Mouse (Mus musculus) testis, postnatal 14 days (tissue): ENCODE data around the gene Shroom1.
"Not testable (repeated sequence)": the region's sequence is repeated elsewhere in the genome, so short reads cannot be mapped to it uniquely, and the experiment has no call there.

Source experiments
- DNase-seq: peaks from one replicate; pipeline ENCODE4 v3.0.0; 2021; ENCODE audit warnings: low spot score

Shroom1 gene

GRCm38 (mm10) chr11:53456474-53457371 is at the start of gene Shroom1, which contains the start of gene Gm10447:
Gene Shroom1 (plus strand): TSS chr11:53457205.
Gene Gm10447 (minus strand): TSS chr11:53457110.
- no peak for DNase-seq

GRCm38 (mm10) chr11:53411738-53412137 is 45.3 kb upstream of the Shroom1 start:
- DNase-seq, result no peak

DNA sequence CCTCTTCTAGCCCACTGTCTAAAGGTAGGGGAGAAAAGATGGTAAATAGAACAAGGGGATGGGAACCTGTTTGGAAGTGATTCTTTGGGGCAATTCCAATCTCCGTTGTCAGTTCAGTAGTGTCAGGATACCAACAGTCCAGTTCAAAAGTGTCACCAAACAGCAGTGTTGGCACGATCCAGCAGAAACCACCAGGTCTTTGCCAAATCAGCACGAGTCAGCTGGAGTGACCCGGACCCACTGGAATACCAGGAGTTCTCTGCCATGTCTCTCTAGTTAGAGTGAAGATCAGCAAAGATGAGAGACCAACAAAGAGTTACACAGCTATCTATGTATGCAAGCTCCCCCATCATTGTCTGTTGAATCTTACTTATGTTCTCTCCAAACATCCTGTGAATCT is 43.1 kb upstream of the Shroom1 start:
- DNase-seq, result no peak

DNA sequence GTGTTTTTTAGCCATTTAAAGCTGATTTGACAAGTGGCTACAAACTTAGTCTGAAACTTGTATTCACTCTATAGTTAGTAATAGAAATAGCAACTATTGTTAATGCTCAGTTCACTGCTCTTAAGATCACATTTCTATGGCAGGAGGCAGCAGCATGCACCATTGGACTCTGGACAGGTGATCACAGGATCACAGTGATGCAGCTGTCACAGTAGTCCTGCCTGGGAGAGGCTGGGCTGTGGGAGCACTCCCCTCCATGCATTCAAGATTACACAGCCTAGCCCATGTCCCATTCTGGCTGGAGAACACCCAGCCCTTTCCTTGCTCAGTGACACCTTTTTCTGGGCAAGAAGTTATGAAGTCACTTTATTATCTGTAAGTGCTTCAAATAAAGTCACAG is 39.0 kb upstream of the Shroom1 start:
- no peak for DNase-seq

DNA sequence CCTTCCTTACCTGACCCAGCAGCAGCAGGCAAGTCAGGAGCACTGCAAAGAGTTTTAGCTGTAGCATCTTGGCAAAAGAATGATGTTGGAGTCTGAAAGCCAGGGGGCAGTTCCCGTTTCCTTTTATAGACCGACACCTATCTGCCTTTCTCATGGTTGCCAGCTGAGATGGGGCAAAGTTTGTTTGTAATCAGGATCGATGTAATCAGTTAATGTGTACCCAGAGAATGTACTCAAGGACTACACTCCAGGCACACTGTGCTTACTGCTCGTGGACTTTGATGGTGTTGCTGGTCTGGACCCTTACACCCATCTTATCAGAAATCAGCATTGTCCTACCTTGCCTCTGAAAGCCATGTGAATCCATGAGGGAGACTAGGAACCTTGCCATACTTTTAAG is 34.0 kb upstream of the Shroom1 start, which contains the start of gene Leap2:
Gene Leap2, minus strand, starts transcription at position 135 of the 400 bp plus-strand sequence.
- no peak for DNase-seq

GRCm38 (mm10) chr11:53424826-53425225 is 32.2 kb upstream of the Shroom1 start:
- no peak for DNase-seq

DNA sequence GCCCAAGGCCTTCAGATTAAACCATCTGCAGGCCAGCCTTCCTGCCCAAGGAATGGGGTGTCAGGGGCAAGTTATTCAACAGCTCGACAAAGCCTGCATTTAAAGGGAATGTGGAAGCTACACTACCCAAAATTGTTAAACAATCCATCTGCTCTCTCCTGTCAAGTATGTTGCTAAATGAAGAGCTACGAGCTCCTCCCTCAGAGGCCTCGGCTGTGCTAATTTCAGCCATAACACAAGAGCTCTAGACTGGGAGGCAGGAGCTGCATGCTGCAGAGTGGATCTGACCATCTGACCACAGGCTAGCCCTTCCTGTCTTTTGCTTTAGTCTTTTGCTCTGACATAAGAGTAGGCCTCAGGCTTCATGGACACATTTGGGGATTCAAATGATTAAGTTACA is 31.8 kb upstream of the Shroom1 start:
- DNase-seq, result no peak

DNA sequence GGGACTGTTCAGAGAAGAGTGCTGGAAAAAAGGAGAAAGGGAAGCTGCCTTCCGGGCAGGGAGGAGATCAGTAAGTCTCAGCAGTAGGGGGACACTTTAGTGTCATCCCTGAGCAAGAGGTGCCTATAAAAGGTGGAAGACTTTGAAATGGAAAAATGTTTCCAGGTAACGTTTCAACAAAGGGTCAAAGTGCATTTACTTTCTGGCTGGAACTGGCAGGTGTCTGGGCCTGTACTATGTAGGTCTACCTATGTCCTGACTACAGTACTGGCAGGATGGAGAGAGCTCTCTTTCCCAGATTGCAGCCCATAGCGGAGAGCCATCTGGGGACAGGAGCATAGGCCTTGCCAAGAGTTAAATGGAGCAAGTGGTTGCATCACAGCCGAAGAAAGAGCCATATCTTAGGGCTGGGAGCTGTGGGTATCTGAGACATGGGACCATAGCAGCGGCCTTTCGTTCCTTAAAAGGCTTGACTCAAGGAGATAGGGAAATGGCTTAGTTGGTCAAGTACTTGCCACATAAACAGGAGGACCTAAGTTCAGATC is 31.2 kb upstream of the Shroom1 start:
- DNase-seq, result no peak

DNA sequence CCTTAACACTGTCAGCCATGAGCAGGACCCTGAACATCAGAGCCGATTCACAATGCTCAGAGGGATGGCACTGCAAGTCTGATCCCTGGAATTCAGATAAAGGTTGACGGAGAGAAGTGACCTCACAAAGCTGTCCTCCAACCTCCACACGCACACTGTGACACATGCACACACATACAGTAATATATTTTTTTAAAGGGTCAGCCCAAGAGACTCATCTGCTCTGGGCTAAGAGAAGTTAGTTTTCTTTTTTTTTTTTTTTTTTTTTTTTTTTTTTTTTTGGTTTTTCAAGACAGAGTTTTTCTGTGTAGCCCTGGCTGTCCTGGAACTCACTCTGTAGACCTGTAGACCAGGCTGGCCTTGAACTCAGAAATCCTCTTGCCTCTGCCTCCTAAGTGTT is 30.1 kb upstream of the Shroom1 start:
- DNase-seq, result not testable (repeated sequence)

DNA sequence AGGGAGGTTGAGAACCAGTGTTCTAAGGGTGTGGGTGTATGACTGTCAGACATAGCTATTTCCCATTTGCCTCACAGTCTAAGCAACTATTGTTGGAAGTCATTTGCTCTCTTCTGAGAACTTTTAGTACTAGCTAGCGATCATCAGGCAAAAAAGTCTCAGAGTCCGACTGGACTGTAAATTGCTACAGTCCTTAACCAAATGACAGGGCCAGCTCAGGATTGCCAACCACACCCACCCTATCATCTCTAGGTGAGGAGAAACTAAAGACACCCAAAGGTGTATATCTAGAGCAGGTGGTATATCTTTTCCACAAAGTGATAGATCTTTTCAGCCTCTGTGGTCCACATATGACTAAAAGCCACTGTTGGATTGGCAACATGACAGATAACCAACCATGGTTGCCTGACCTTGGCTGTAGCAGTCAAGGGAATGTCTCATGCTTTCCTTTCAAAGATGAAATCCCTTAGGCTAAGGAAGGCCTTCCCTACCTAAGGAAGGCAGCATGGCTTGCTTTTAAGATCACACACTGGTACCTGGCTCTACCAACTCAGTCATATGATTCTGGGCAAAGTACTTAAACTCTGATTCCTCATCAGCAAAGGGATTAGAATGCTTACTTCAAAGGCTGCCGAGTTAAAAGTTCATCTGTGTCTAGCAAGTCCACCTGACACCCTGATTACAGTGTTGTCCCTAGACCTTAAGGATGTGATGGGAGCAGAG is 28.9 kb upstream of the Shroom1 start:
- no peak for DNase-seq

DNA sequence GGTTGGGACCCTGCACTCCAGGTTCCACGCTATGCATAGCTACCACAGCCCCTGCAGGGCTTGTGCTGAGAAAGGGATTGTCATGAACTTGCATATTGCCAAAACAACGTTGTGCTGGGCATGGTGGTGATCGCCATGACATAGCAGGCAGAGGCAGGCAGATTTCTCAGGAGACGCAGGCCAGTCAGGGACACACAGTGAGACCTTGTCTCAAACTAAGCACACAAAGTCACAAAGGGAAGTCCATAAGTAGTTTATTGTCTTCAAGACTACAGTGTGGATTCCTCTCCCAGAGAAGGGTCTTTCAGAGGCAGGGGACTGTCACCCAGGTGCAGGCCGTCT is 28.3 kb upstream of the Shroom1 start:
- no peak for DNase-seq

DNA sequence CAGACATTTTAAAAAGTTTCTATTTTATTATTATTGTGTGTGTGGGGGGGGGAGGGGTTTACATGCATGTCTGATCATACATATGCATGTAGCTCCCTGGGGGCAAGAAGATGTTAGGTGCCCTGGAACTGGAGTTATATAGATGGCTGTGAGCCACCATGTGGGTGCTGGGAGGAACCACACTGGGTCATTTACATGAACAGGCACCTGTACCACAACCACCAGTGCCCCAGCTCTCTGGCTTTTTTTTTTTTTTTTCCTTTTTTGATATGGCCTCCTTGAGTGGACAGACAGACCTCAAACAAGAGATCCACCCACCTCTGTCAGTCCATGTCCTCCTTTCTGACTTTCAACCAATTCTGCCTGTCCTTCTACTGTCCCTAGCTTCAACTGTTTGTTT is 27.8 kb upstream of the Shroom1 start:
- no peak for DNase-seq

- DNase-seq, result no peak
These were observed 26.7 kb upstream of the Shroom1 start for GRCm38 (mm10) chr11:53430300-53430669.

GRCm38 (mm10) chr11:53430670-53431346 is 26.2 kb upstream of the Shroom1 start, which contains the start of the genes Uqcrq and Gdf9:
Gene Uqcrq (minus strand): TSS chr11:53430831.
Gene Gdf9 (plus strand): TSS chr11:53431023.
- DNase-seq, result peak; percentile 100

DNA sequence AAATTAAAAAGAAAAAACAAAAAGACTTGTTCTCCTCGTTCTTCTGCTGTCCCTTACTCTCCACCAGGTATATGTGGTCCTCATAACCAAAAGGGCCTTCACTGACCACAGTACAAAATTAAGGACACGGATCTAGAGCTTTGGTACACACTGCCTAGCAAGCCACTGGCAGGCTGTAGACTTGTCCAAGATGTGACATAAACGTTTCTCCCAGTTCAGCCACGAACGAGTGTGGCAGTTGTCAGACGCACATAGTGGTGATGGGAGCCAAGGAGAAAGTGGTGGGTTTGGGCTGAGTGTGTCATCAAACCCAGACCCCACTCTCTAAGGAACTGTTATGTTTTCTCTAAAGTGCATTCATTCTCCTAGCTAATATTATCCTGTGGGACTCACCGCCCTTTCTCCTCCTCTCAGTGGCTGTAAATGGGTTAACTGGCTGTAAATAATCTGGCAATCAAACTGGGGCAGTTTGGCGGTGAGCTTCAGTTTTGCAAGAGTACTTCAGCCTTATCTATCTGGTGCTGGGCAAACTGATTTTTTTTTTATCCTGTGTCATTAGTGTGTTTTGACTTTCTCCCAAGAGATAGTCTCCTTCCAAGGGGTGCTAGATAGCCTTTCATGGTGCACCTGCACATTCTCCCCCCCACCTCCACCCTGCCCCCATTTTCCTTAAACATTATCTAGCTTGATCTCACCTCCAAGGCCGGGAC is 25.5 kb upstream of the Shroom1 start:
- no peak for DNase-seq

DNA sequence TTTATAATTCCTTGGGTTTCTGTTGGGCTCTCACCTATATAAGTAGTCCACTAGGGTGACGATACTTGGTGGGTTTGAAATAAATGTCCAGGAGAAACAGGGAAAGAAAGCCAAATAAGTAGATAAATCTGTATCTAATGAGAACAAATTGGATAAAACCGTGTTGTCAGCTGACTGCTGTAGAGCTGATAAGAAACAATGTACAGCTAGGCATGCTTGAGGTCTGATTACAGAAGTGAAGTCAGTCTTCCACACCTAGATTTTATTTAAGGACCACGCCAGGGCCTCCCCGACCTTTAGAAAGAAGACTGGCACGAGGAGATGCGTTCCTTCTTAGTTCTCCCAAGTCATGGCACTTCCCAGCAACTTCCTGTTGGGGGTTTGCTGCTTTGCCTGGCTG is 23.9 kb upstream of the Shroom1 start:
- no peak for DNase-seq

DNA sequence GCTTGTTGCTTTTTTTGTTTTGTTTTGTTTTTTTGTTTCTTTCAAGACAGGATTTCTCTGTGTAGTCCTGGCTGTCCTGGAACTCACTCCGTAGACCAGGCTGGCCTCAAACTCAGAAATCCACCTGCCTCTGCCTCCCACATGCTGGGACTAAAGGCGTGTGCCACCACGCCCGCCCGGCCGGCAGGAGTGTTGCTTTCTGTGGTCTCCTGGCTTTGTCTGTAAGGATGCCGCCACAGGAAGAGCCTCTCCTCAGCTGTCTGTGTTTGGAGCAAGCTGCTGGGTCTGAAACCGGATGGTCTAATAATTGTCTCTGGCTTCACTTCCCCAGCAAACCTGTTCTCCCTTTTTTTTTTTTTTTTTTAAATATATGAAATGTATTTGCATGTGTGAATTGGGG is 21.5 kb upstream of the Shroom1 start:
- DNase-seq, result no peak

- no peak for DNase-seq
These were observed 20.7 kb upstream of the Shroom1 start for GRCm38 (mm10) chr11:53436338-53436737.

- no peak for DNase-seq
These were observed 15.1 kb upstream of the Shroom1 start for GRCm38 (mm10) chr11:53441921-53442320.

GRCm38 (mm10) chr11:53443861-53444260 is 13.1 kb upstream of the Shroom1 start:
- DNase-seq, result no peak

DNA sequence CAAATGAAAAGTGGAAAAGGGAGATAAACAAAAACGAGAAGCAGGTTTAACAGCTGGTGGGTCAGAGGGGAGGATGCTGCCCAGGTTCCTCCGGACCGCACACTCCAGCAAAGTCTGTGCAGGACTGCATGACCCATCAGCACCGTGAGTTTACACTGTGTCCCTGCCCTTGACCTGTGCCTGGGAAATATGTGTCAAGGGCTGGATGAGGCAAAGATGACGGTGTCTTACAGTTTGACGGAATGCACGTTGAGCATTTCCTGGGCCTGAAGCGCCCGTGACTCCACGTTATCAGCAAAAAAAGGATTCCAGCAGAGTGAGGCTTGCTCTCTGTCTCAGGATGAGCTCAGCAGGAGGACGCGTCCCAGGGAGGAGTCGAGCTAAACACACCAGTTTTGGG is 11.4 kb upstream of the Shroom1 start:
- no peak for DNase-seq

GRCm38 (mm10) chr11:53446183-53446582 is 10.8 kb upstream of the Shroom1 start:
- no peak for DNase-seq
